Mouse (Mus musculus) erythroblast, embryonic 14.5 days (primary cell): Measurements from ENCODE around the gene Mtnr1a.

ENCODE experiments used
- GATA1 ChIP-seq: IDR thresholded peaks from 2 replicates; pipeline ENCODE4 v1.6.1; 2012; ENCODE audit warnings: low read length, inconsistent platforms, mixed read lengths
- TAL1 ChIP-seq: IDR thresholded peaks from 3 replicates; pipeline ENCODE4 v1.6.1; 2012; ENCODE audit warnings: low read length, inconsistent platforms, mixed read lengths

- TF ChIP-seq TAL1: no peak
- TF ChIP-seq GATA1: no peak
These were observed 56.7 kb downstream of the Mtnr1a start for GRCm38 (mm10) chr8:45125680-45126079.
